Mouse (Mus musculus) cerebellum, postnatal 10 days (tissue): ENCODE results near the gene Ivns1abp.
"Not testable (repeated sequence)": the region's sequence is repeated elsewhere in the genome, so short reads cannot be mapped to it uniquely, and the experiment has no call there.

Experiments
- DNase-seq, 2 experiments: peaks; one replicate each; pipeline ENCODE4 v3.0.0; 2021; ENCODE audit warnings: mixed read lengths in 2 of 2

Ivns1abp gene

DNA sequence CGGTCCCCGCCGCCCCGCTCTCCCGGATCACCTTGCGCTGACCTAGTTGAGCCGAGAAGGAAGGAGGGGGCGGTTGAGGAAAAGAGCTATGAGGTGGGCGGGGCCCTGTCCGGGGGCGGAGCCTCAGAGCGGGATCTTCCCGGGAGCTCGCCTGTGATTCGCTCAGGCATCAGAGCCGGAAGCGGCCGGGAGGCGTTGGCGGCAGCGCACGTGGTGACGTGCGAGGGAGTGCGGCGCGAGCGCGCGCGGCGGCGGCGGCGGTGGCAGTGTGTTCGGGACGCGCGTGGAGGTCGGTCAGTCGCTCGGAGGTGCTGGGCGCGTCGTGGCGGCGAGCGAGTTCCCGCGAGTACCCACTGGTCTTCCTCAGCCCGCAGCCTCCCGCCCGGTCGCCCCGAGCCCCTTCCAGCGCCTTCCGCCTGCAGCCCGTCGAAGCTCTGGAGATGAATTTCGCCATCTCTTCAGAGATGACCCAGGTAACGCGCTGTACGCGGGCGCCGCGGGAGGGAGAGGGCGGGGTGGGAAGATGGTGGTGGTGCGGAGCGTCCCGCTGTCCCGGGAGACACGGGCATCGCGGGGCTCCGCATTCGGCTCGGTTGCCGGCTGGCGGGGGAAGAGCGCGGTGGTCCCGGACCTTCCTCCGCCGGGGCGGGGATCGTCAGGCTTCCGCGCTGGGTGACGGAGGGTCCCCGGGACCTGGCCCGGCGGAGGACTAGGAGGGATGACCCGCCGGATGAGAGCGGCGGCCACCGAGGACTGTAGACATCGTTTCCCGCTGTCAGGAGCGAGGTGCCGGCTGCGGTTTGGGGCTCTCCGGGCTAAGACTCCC, at the start of gene Ivns1abp:
TSS of gene Ivns1abp (plus strand) at position 195 of the 826 bp plus-strand sequence.
- peak; percentile 99 to 100 for DNase-seq

- DNase-seq = no peak
These were observed 48.8 kb upstream of the Ivns1abp start for GRCm38 (mm10) chr1:151295486-151295885.

GRCm38 (mm10) chr1:151296621-151297020, 47.7 kb upstream of the Ivns1abp start:
- no peak for DNase-seq

GRCm38 (mm10) chr1:151297025-151297424, 47.3 kb upstream of the Ivns1abp start:
- DNase-seq = no peak

DNA sequence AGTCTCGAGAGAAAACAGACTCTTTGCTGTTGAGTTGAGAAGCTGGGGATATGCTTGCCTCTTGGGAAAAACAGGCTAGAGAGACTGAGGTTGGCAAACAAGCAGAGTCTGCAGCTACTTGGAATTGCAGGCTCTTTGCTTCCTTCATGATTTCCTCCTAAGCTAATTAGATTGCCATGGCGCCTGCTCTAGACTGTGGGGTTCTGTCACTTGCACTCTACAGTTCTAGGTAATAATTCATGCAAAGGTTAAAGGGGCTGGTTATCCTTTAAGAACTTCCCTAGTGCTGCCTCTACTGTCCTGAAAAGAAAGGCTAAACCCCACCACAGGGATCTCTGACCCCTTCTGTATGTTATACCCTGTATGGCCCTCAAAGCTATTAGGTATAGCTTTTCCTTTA, 46.7 kb upstream of the Ivns1abp start:
- no peak for DNase-seq

DNA sequence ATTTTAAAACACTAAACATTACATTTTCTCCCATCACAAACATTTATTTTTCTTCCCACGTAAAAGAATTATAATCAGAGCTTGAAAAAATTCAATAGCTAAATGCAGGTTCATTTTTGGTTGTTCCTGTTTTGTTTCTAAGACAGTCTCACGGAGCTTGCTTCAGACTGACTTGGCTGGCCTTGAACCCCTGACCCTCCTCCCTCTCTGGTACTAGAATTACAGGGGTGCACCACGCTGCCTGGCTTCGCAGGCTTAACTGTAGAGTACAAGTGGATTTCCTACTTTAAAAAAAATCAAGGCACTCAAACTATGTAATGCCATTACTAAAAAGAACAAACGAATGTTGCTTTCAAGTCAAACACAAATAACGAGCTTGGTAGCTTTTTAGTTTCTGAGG, 42.8 kb upstream of the Ivns1abp start:
- no peak for DNase-seq

DNA sequence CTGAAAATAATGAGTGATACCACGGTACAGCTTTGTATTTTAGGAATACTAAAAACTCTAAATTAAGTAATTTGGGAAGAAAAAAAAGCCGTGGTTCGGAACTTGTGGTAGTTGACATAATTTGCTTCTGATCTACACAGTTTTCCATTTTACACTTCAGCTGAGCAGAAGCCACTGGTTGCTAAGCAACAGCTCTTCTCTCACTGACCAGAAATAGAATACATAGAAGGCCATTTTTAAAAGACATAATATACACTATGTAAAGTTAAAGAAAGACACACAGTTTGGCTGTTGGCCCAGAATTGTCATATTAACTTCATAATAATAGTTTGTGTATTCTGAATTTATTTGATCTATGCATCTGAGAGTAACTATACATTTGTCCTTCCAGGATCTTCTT, 42.4 kb upstream of the Ivns1abp start:
- no peak for DNase-seq

DNA sequence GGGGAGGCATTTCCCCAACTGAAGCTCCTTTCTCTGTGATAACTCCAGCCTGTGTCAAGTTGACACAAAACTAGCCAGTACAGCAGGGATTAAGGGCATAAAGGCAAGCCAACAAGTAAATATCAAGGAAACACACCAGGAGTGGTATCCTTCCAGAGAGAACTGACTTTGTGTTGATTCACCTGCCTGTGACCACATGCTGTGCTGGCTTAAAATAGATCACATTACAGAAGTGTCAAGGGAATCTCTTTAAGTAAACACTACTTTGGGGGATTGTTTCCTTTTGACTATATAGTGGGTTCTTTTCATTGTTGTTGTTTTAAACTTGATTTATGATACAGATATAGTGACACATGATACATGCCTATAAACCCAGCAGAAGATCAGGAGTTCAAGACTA, 41.0 kb upstream of the Ivns1abp start:
- no peak for DNase-seq

- not testable (repeated sequence) for DNase-seq
These were observed 39.3 kb upstream of the Ivns1abp start for GRCm38 (mm10) chr1:151305001-151305400.

DNA sequence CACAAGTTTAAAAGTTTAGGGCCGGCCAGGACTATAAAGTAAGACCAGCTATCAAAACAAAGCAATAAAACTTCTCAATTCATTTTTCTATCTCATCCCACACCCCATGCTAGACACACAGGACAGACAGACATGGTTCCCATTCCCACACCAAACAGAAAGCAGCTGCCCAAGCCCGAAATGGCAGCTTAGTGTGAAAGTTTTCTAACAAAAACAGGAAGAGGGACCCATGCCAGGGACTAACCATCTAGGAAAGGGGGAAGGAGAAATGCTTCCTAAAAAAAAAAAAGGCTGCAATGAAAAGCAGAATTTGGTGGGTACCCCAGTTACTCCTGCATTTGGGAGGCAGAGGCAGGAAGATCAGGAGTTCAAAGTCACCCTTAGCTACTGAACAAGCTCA, 37.2 kb upstream of the Ivns1abp start:
- no peak for DNase-seq

GRCm38 (mm10) chr1:151307821-151308220, 36.5 kb upstream of the Ivns1abp start:
- no peak for DNase-seq

DNA sequence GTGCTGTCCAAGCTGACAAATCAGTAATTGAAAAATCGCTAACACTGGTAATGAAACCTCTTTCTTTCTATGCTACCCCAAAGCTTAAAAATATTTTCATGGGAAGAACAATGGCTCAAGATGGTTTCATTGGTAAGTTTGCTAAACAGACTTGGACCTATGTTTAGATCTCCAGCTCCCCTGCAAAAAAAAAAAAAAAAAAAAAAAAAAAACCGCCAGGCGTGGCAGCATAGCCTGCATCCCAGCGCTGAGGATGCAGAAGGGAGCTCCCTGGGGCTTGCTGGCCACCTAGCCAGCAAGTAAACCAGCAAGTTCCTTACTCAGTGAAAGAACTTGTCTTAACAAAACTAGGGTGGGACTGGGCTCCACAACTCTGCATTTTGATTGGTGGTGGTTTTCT, 35.8 kb upstream of the Ivns1abp start:
- DNase-seq = no peak

DNA sequence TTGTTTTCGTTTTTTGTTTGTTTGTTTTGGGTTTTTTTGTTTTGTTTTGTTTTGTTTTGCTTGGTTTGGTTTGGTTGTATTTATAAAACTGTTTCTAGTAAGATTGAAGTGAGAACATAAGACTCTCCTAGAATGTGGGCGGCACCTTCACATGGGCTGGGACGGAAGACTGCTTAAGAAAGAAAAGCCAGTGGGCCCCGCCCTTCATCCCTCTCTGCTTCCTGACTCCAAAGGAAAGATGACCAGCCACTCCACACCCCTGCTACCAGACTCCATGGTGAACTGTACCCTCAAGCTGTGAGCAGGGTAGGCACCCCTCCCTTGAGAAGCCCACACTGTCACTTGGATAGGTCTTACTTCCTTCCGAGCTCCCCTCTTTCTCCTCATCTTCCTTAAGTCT, 33.8 kb upstream of the Ivns1abp start:
- DNase-seq = no peak

DNA sequence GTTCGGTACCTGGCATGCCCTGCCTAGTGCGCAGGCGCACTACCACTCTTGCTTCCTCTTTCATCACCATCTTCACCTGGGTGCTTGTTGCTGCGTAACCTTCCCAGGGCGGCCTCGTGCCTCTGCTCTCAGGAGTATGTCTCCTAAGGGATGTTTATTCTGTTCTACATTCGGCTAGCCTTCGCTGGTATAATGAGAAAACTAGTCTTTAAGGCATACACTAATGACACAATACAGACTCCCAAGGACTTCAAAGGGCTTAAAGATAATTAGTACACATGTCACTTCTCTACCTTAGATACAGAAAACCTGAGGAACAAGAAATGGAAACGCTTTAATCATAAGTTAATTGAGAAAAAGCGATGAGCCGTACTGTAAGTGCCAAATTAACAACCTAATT, 32.9 kb upstream of the Ivns1abp start:
- DNase-seq = no peak

DNA sequence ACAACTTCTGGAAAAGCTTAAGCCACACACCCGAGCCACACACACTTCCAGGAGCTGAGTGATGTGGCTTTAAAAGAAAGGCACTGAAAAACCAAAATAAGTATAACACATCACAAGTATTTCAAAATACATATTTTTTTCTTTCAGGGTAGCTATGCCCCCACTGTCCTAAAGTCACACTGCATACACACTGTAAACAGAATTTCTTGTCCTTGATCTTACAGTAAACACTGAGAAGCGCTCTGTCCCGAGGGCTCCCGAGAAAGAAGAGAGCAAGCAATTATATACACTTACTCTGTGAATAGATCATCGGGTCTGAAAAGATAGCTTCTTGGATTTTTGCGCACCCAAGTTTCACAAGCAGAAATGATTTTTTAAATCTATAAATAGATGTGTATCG, 25.0 kb upstream of the Ivns1abp start:
- no peak for DNase-seq

DNA sequence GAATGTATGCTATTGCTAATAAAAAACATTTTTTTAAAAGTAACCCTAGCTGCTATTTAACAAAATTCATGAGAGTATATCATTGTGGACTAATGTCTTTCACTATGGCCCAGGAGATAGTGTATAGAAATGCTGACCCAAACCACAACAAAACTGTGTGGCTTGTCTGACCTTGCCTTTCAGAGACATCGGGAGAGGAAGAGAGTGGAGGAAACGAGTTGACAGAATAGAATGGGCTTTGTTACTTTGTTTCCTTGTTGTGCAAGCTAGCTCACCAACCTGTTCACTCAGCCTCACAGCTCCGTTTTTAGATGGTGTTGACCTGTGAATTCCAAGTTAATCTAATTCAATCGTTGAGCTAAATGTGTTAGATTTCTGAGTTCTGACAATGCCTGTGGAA, 23.9 kb upstream of the Ivns1abp start:
- no peak for DNase-seq

GRCm38 (mm10) chr1:151325328-151325727, 18.9 kb upstream of the Ivns1abp start:
- DNase-seq = no peak

DNA sequence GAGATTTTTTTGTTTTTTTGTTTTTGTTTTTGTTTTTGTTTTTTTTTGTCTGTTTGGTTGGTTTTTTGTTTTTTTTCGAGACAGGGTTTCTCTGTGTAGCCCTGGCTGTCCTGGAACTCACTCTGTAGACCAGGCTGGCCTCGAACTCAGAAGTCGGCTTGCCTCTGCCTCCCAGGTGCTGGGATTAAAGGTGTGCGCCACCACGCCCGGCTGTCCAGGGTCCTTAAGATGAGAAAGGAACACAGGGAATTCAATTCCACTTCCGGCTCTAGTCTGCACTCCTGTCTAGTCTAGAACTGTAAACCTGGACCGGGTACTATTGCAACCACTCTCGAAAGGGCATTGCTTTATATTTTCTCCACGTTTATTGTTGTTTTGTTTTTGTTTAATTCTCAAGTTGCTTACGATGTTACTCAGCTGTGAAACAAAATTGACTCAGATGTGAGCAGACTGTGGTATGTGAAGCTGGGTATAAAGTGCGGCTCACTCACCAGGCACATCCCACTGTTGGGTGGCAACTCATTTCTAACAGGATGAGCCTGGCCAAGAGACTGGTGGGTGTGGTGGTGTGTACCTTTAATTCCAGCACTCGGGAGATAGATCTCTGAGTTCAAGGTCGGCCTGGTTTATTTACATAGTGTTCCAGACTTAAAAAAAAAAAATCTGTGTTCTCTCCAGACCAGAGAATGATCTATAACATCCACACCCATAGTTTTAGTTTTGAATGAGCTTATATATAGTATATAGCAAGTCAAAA, 15.8 kb upstream of the Ivns1abp start:
- DNase-seq = no peak

- DNase-seq = no peak
These were observed 14.7 kb upstream of the Ivns1abp start for GRCm38 (mm10) chr1:151329601-151330000.

GRCm38 (mm10) chr1:151332819-151333218, 11.5 kb upstream of the Ivns1abp start:
- no peak for DNase-seq

DNA sequence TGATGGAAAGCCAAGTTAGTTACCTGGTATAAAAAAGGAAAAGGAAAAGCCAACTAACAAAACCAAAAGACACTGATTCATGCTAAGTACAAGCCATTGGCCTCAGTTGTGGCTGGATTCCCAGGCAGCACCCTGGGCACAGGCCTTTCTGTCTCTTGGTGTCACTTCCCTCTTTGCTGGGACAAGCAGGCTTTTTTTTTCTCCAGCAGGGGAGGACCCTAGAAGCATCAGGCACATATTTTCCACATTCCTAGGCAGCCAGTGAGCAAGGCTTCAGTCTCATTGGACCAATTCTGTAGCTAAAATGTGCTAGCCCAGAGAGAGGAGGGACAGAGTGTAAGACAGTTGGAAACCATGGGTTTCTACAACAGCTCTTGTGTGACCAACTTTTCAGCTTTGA, 6.0 kb upstream of the Ivns1abp start:
- DNase-seq = no peak

DNA sequence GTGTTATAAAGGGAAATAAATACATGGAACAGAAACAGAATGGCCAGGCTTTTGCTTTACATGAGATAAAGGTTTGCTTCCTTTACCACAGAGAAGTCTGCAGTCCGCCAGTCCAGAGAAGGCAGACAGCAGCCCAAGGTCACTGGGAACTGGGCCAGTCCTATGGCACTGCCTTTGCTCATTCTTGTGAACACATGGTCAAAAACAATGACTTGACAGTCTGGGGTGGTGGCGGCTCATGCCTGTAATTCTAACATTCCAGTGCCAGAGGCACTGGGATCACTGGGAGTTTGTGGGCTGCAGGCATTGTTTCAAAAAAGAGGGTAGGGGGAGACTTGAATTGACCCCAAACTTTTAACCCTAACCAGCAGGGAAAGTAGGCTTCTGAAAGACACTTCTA, 5.3 kb upstream of the Ivns1abp start:
- peak in 1 of 2 experiments; percentile 21 for DNase-seq

- no peak for DNase-seq
These were observed 2.8 kb upstream of the Ivns1abp start for GRCm38 (mm10) chr1:151341321-151342044.

- DNase-seq = no peak
These were observed 2.0 kb upstream of the Ivns1abp start for GRCm38 (mm10) chr1:151342311-151342710.
